Mouse (Mus musculus) hindbrain, embryonic 13.5 days (tissue): ENCODE data around the gene Dhdds. TPM values are rescaled to one million over a fixed set of nuclear protein-coding genes. Genes with fewer than 3 reads are reported as not detected.

Source experiments
- ATAC-seq: fragments of 200-750 bp; cut with Nextera tagmentation; 2 replicates; pipeline ENCODE4 v1.8.0; 2017; ENCODE audit warnings: moderate TSS enrichment; ENCODE audit not compliant: low FRiP score
- H3K27ac ChIP-seq: fragments of 300-500 bp; sonication (generic); 2 replicates; pipeline ENCODE4 v1.5.1; 2015; ENCODE audit warnings: inconsistent platforms, mild to moderate bottlenecking, moderate library complexity
- H3K27me3 ChIP-seq: fragments of 300-500 bp; sonication (generic); 2 replicates; pipeline ENCODE4 v1.6.1; 2015; ENCODE audit warnings: mild to moderate bottlenecking, inconsistent platforms
- H3K36me3 ChIP-seq: fragments of 300-500 bp; sonication (generic); 2 replicates; pipeline ENCODE4 v1.6.1; 2015; ENCODE audit warnings: mild to moderate bottlenecking, inconsistent platforms
- H3K4me1 ChIP-seq: fragments of 300-500 bp; sonication (generic); replicated peaks from 2 replicates; pipeline ENCODE4 v1.6.1; 2015; ENCODE audit warnings: inconsistent platforms
- H3K4me2 ChIP-seq: fragments of 300-500 bp; sonication (generic); 2 replicates; pipeline ENCODE4 v1.6.1; 2015; ENCODE audit warnings: inconsistent platforms, mild to moderate bottlenecking, moderate library complexity
- H3K4me3 ChIP-seq: fragments of 300-500 bp; sonication (generic); 2 replicates; pipeline ENCODE4 v1.5.1; 2015; ENCODE audit warnings: mild to moderate bottlenecking, inconsistent platforms
- H3K9ac ChIP-seq: fragments of 300-500 bp; sonication (generic); 2 replicates; pipeline ENCODE4 v1.6.1; 2015; ENCODE audit warnings: mild to moderate bottlenecking, inconsistent platforms
- H3K9me3 ChIP-seq: fragments of 300-500 bp; sonication (generic); 2 replicates; pipeline ENCODE4 v1.6.1; 2016; ENCODE audit warnings: inconsistent platforms
- WGBS: fragments of 180-500 bp; shearing (Covaris S2); methylation state at CpG from one replicate; pipeline ENCODE4 v1.1.7; 2015; 5-methylcytosine and 5-hydroxymethylcytosine counted together
- polyA plus RNA-seq: library from polyadenylated mRNA; unstranded; fragments of >200 nt; fragmentation: Nextera tagmentation; extraction: Ambion mirVana; gene quantifications from 2 replicates; pipeline ENCODE4 v1.2.1, GENCODE M21; 2015

Dhdds gene
- polyA plus RNA-seq, 1 experiment from 2014 or later, result 44.0 TPM

DNA sequence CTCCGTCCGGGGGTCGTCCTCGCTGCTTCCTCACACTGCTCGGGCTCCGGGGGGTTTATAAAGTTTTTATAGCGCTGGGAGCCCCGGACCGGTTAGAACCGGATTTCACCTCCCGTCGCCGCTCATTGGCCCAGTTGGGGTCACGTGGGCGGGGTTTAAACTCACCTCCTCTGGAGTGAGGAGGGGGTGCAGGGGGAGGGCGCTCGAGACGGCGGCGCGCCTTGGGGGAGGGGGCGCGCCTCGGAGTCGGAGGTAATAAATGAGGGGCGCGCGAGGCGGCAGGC is 32.9 kb downstream of the Dhdds start:
- Histone ChIP-seq H3K4me2 (peak overlapping the region; percentile 98), H3K4me1 (peaks cover 50% of the 10 kb centered on the region), H3K27me3 (no peaks in the 10 kb centered on the region)

GRCm38 (mm10) chr4:133967138-133967865 is 33.4 kb downstream of the Dhdds start:
- Histone ChIP-seq H3K9ac (peak overlapping the region; percentile 93), H3K4me1 (peaks cover 50% of the 10 kb centered on the region), H3K4me3 (peak overlapping the region; percentile 70), H3K27me3 (no peaks in the 10 kb centered on the region), H3K9me3 (no peaks in the 10 kb centered on the region), H3K4me2 (peak overlapping the region; percentile 98), H3K27ac (peak overlapping the region; percentile 100), H3K36me3 (peaks cover 34% of the 10 kb centered on the region)
- under 1% methylated on average over 88 of the region's 101 CpGs for WGBS
- peak; percentile 69 for ATAC-seq

More for the DNA sequence above, 32.9 kb downstream of the Dhdds start:
- peak; percentile 89 for ATAC-seq
- Histone ChIP-seq H3K9ac (peak overlapping the region; percentile 93), H3K9me3 (no peaks in the 10 kb centered on the region), H3K27ac (peak overlapping the region; percentile 100), H3K36me3 (peaks cover 34% of the 10 kb centered on the region), H3K4me3 (peak overlapping the region; percentile 70)
- 0% methylated on average over 28 of the region's 29 CpGs for WGBS

- WGBS, result 52% methylated on average over 12 of the region's 12 CpGs
- peak overlapping the region; percentile 70 for H3K4me3 ChIP-seq
- H3K9ac ChIP-seq, result peak overlapping the region; percentile 93
- H3K36me3 ChIP-seq, result peaks cover 34% of the 10 kb centered on the region
- peaks cover 44% of the 10 kb centered on the region for H3K4me1 ChIP-seq
- no peak for ATAC-seq
- peak overlapping the region; percentile 98 for H3K4me2 ChIP-seq
- H3K27ac ChIP-seq, result peak overlapping the region; percentile 100
- H3K9me3 ChIP-seq, result no peaks in the 10 kb centered on the region
- no peaks in the 10 kb centered on the region for H3K27me3 ChIP-seq
Observed at GRCm38 (mm10) chr4:133966271-133966940, 34.3 kb downstream of the Dhdds start.

GRCm38 (mm10) chr4:133962566-133962965 is 38.2 kb downstream of the Dhdds start:
- Histone ChIP-seq H3K4me3 (no peak overlapping the region), H3K36me3 (peaks cover 34% of the 10 kb centered on the region), H3K4me1 (peaks cover 14% of the 10 kb centered on the region), H3K4me2 (no peak overlapping the region), H3K27ac (no peak overlapping the region), H3K9me3 (no peaks in the 10 kb centered on the region), H3K9ac (no peak overlapping the region), H3K27me3 (no peaks in the 10 kb centered on the region)
- ATAC-seq, result no peak
- 84% methylated on average over 7 of the region's 7 CpGs for WGBS

DNA sequence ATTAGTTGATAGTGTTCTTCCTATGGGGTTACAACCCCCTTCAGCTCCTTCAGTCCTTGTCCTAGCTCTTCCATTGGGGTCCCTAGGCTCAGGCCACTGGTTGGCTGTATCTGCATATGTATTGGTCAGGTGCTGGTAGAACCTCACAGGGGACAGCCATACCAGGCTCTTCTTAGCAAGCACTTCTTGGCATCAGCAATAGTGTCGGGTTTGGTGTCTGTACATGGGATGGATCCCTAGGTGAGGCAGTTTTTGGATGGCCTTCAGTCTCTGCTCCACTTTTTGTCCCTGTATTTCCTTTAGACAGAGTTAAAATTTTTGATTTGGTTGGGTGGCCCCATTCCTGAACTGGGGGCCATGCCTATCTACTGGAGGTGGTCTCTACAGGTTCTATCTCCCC is 41.8 kb downstream of the Dhdds start:
- no peaks in the 10 kb centered on the region for H3K9me3 ChIP-seq
- WGBS, result 75% methylated on average over 1 of the region's 1 CpGs
- no peaks in the 10 kb centered on the region for H3K27me3 ChIP-seq
- ATAC-seq, result no peak
- H3K27ac ChIP-seq, result no peak overlapping the region
- H3K36me3 ChIP-seq, result peaks cover 15% of the 10 kb centered on the region
- no peak overlapping the region for H3K4me3 ChIP-seq
- H3K9ac ChIP-seq, result no peak overlapping the region
- no peak overlapping the region for H3K4me2 ChIP-seq
- H3K4me1 ChIP-seq, result no peaks in the 10 kb centered on the region

- Histone ChIP-seq H3K36me3 (no peaks in the 10 kb centered on the region; the same call in 1 of the 2 replicates), H3K9ac (no peak overlapping the region), H3K9me3 (no peaks in the 10 kb centered on the region), H3K27ac (no peak overlapping the region), H3K4me3 (no peak overlapping the region), H3K27me3 (no peaks in the 10 kb centered on the region), H3K4me2 (no peak overlapping the region), H3K4me1 (no peaks in the 10 kb centered on the region)
- WGBS, result 88% methylated on average over 4 of the region's 4 CpGs
- ATAC-seq, result no peak
Observed at GRCm38 (mm10) chr4:133956358-133956757, 44.4 kb downstream of the Dhdds start.

GRCm38 (mm10) chr4:133946736-133947135 is 54.0 kb downstream of the Dhdds start:
- 71% methylated on average over 4 of the region's 4 CpGs for WGBS

DNA sequence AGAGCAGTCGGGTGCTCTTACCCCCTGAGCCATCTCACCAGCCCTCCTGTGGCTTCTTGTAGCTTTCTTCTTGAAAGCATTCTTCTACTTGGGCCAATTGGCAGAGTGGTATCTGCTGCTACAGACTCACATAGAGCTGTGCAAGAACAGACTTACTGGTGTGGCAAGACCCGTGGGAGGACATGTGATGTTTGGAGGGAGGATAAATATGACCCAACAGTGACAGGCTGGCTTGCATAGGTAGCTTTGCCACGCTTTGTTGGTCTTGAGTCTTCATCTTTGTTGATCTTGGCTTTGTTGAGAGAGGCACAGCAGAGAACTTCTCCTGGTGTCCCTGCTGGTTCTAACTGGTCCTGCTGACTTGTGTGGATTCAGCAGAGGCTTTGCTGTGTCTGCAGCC is 56.9 kb downstream of the Dhdds start:
- Histone ChIP-seq H3K4me2 (no peak overlapping the region), H3K27me3 (no peaks in the 10 kb centered on the region), H3K9me3 (peaks cover 3% of the 10 kb centered on the region; the same call in 1 of the 2 replicates), H3K4me1 (no peaks in the 10 kb centered on the region), H3K27ac (no peak overlapping the region), H3K9ac (no peak overlapping the region), H3K4me3 (no peak overlapping the region), H3K36me3 (no peaks in the 10 kb centered on the region)
- no peak for ATAC-seq
- WGBS, result 86% methylated on average over 3 of the region's 3 CpGs

More at GRCm38 (mm10) chr4:133946736-133947135, 54.0 kb downstream of the Dhdds start:
- Histone ChIP-seq H3K4me2 (no peak overlapping the region), H3K9ac (no peak overlapping the region), H3K27me3 (no peaks in the 10 kb centered on the region), H3K36me3 (no peaks in the 10 kb centered on the region), H3K4me3 (no peak overlapping the region), H3K9me3 (peaks cover 3% of the 10 kb centered on the region; the same call in 1 of the 2 replicates), H3K27ac (no peak overlapping the region), H3K4me1 (no peaks in the 10 kb centered on the region)
- no peak for ATAC-seq

GRCm38 (mm10) chr4:133942679-133943078 is 58.0 kb downstream of the Dhdds start:
- Histone ChIP-seq H3K27ac (no peak overlapping the region), H3K27me3 (no peaks in the 10 kb centered on the region), H3K4me3 (no peak overlapping the region), H3K36me3 (no peaks in the 10 kb centered on the region), H3K9me3 (peaks cover 3% of the 10 kb centered on the region; the same call in 1 of the 2 replicates), H3K4me1 (no peaks in the 10 kb centered on the region), H3K4me2 (no peak overlapping the region), H3K9ac (no peak overlapping the region)
- 90% methylated on average over 4 of the region's 4 CpGs for WGBS
- no peak for ATAC-seq

GRCm38 (mm10) chr4:133941576-133941975 is 59.1 kb downstream of the Dhdds start:
- no peak for ATAC-seq
- no peaks in the 10 kb centered on the region for H3K4me1 ChIP-seq
- no peak overlapping the region for H3K4me3 ChIP-seq
- no peak overlapping the region for H3K9ac ChIP-seq
- no peak overlapping the region for H3K4me2 ChIP-seq
- WGBS, result 38% methylated on average over 3 of the region's 3 CpGs
- H3K36me3 ChIP-seq, result no peaks in the 10 kb centered on the region
- H3K27ac ChIP-seq, result no peak overlapping the region
- H3K27me3 ChIP-seq, result no peaks in the 10 kb centered on the region
- peaks cover 3% of the 10 kb centered on the region; the same call in 1 of the 2 replicates for H3K9me3 ChIP-seq

DNA sequence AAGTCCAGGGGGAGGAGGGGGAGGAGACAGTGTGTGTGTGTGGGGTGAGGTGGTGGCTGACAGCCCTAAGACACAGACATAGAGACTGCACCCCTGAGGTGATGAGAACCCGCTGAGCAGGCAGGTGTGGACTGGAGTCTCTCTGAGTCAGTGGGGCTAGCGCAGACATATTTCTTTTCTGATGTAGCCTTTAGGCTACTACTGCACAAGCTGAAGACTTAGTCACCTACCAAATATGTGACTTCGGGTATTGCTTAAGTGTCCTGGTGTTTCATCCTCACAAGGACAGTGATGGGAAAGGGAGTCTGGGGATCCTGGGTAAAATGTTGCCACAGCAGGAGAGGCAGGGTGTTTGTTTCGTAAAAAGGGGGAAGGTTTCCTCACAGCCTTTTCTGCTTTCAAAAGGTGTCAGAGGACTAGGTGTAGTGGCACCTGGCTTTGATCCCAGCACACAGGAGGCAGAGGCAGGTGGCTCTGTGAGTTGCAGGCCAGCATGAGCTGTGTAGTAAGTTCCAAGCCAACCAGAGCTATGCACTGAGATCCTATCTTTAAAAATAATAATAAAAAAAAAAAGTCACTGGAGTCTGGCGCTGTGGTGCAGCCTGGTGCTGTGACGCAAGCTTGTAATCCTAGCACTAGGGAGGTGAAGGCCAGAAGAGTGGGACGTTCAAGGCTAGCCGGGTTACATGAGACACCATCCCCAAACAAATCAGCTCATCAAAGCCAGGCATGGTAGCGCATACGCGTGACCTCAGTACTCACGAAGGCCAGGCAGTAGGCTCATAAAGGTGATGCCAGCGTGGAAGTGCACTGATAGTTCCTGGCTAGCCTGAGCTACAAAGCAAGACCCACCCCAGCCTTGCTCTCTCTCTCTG is 60.1 kb downstream of the Dhdds start:
- no peak overlapping the region for H3K27ac ChIP-seq
- no peaks in the 10 kb centered on the region for H3K4me1 ChIP-seq
- no peaks in the 10 kb centered on the region for H3K9me3 ChIP-seq
- H3K27me3 ChIP-seq, result no peaks in the 10 kb centered on the region
- no peak overlapping the region for H3K9ac ChIP-seq
- no peaks in the 10 kb centered on the region for H3K36me3 ChIP-seq
- ATAC-seq, result no peak
- WGBS, result 90% methylated on average over 13 of the region's 13 CpGs
- no peak overlapping the region for H3K4me3 ChIP-seq
- no peak overlapping the region for H3K4me2 ChIP-seq

- no peak for ATAC-seq
- H3K9me3 ChIP-seq, result no peaks in the 10 kb centered on the region
- 61% methylated on average over 2 of the region's 2 CpGs for WGBS
- no peak overlapping the region for H3K4me2 ChIP-seq
- no peak overlapping the region for H3K27ac ChIP-seq
- no peaks in the 10 kb centered on the region for H3K36me3 ChIP-seq
- H3K4me3 ChIP-seq, result no peak overlapping the region
- H3K27me3 ChIP-seq, result no peaks in the 10 kb centered on the region
- no peak overlapping the region for H3K9ac ChIP-seq
- no peaks in the 10 kb centered on the region for H3K4me1 ChIP-seq
Observed at GRCm38 (mm10) chr4:133938077-133938476, 62.6 kb downstream of the Dhdds start.
